Mouse (Mus musculus) CH12.LX (cell line): Measurements from ENCODE around the gene Agtr1a.

Source experiments
- CTCF ChIP-seq, 2 experiments: IDR thresholded peaks in 1 of 2; conservative IDR thresholded peaks in 1 of 2; 2 replicates each; pipeline ENCODE4 v1.5.1; 2011 to 2012; ENCODE audit warnings: low read depth in 2 of 2, low read length in 2 of 2, improper control_type of control experiment in 1 of 2, inconsistent platforms in 1 of 2, mild to moderate bottlenecking in 1 of 2, moderate library complexity in 1 of 2
- KAT2A ChIP-seq: IDR thresholded peaks from 2 replicates; pipeline ENCODE4 v1.6.1; 2012; ENCODE audit warnings: low read length, improper control_type of control experiment, inconsistent platforms; ENCODE audit not compliant: insufficient replicate concordance
- MAFK ChIP-seq: IDR thresholded peaks from 2 replicates; pipeline ENCODE4 v1.6.1; 2011; ENCODE audit warnings: low read length, improper control_type of control experiment; ENCODE audit not compliant: insufficient replicate concordance
- PAX5 ChIP-seq: IDR thresholded peaks from 2 replicates; pipeline ENCODE4 v1.6.1; 2012; ENCODE audit warnings: low read length, inconsistent platforms, mixed read lengths
- UBTF ChIP-seq: IDR thresholded peaks from 2 replicates; pipeline ENCODE4 v1.6.1; 2012; ENCODE audit warnings: low read depth, mild to moderate bottlenecking, inconsistent platforms, low read length, improper control_type of control experiment, moderate library complexity

GRCm38 (mm10) chr13:30339927-30340326 is 3.7 kb downstream of the Agtr1a start:
- no peak for TF ChIP-seq KAT2A
- no peak for TF ChIP-seq CTCF (conservative IDR thresholded peaks at IDR 0.05 in 1 of 2, IDR thresholded peaks at IDR 0.05 in 1 of 2; ENCODE audit: low read depth in 2 of 2, low read length in 2 of 2)
- TF ChIP-seq UBTF, result no peak
- no peak for TF ChIP-seq MAFK
- TF ChIP-seq PAX5, result no peak
